Mouse (Mus musculus) lung, postnatal 14 days (tissue): ENCODE results near the gene Itgb3bp.

Experiments
- DNase-seq: peaks from one replicate; pipeline ENCODE4 v3.0.0; 2021

Itgb3bp gene

GRCm38 (mm10) chr4:99931240-99931580, 1.6 kb upstream of the Itgb3bp start:
- no peak for DNase-seq

- peak; percentile 20 for DNase-seq
Measured at GRCm38 (mm10) chr4:99930518-99931239, 1.1 kb upstream of the Itgb3bp start.

- peak; percentile 84 for DNase-seq
Measured at GRCm38 (mm10) chr4:99929149-99929612, 432 bp downstream of the Itgb3bp start, which contains the start of gene Pgm1. Gene Pgm1, plus strand, starts transcription at chr4:99929414.

GRCm38 (mm10) chr4:99928521-99928920, 1.1 kb downstream of the Itgb3bp start:
- DNase-seq = no peak

GRCm38 (mm10) chr4:99926380-99926779, 3.2 kb downstream of the Itgb3bp start:
- DNase-seq = no peak

GRCm38 (mm10) chr4:99913894-99914451, 15.6 kb downstream of the Itgb3bp start:
- peak; percentile 21 for DNase-seq

- no peak for DNase-seq
Measured at GRCm38 (mm10) chr4:99882405-99882804, 47.2 kb downstream of the Itgb3bp start.

GRCm38 (mm10) chr4:99881882-99882281, 47.7 kb downstream of the Itgb3bp start:
- DNase-seq = peak; percentile 25

- peak; percentile 79 for DNase-seq
Measured at GRCm38 (mm10) chr4:99829094-99830073, 100.2 kb downstream of the Itgb3bp start, which contains the start of gene Efcab7. Gene Efcab7, plus strand, starts transcription at chr4:99829198.

- DNase-seq = no peak
Measured at GRCm38 (mm10) chr4:99828739-99829093, 100.9 kb downstream of the Itgb3bp start.

- DNase-seq = no peak
Measured at GRCm38 (mm10) chr4:99828337-99828736, 101.3 kb downstream of the Itgb3bp start.

- DNase-seq = no peak
Measured at GRCm38 (mm10) chr4:99816697-99817460, 112.7 kb downstream of the Itgb3bp start.

- DNase-seq = no peak
Measured at GRCm38 (mm10) chr4:99792365-99792764, 137.2 kb downstream of the Itgb3bp start.

- DNase-seq = peak; percentile 5
Measured at GRCm38 (mm10) chr4:99773041-99773440, 156.6 kb downstream of the Itgb3bp start.

- DNase-seq = peak; percentile 14
Measured at GRCm38 (mm10) chr4:99770555-99770954, 159.1 kb downstream of the Itgb3bp start.

- peak; percentile 34 for DNase-seq
Measured at GRCm38 (mm10) chr4:99766753-99767152, 162.9 kb downstream of the Itgb3bp start.

- no peak for DNase-seq
Measured at GRCm38 (mm10) chr4:99766303-99766702, 163.3 kb downstream of the Itgb3bp start.

GRCm38 (mm10) chr4:99752426-99752825, 177.2 kb downstream of the Itgb3bp start:
- no peak for DNase-seq

GRCm38 (mm10) chr4:99739836-99740235, 189.8 kb downstream of the Itgb3bp start:
- no peak for DNase-seq

GRCm38 (mm10) chr4:99725914-99726451, 203.6 kb downstream of the Itgb3bp start:
- DNase-seq = no peak

- DNase-seq = no peak
Measured at GRCm38 (mm10) chr4:99724331-99724730, 205.3 kb downstream of the Itgb3bp start.

GRCm38 (mm10) chr4:99717905-99718304, 211.7 kb downstream of the Itgb3bp start:
- DNase-seq = peak; percentile 4
